Mouse (Mus musculus) lung, postnatal 25 days (tissue): Measurements from ENCODE around the gene Elob.

Experiments used
- DNase-seq: peaks from one replicate; pipeline ENCODE4 v3.0.0; 2022; ENCODE audit warnings: low spot score

Gene Elob

GRCm38 (mm10) chr17:23823614-23824013, 5.3 kb downstream of the Elob start:
- no peak for DNase-seq

GRCm38 (mm10) chr17:23823018-23823417, 5.9 kb downstream of the Elob start:
- no peak for DNase-seq

DNA sequence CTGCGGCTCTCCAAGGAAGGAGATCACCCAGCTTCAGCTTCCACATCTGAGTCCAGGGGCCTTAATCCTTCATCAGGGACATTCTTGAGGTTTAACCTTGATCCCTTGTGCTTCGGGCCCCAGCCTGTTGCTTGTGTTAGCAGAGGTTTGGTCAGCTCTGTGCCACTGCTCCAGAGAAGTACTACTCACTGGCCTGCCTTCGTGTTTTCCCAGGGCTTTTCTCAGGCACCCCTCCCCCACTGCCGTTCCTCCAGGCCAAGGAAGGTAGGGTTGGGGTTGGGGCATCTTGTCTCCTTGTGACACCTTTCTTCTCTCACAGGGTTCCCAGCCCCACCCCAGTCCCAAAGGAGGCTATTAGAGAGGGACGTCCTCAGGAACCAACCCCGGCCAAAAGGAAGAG, 6.8 kb downstream of the Elob start:
- DNase-seq = no peak

- DNase-seq = no peak
Measured at GRCm38 (mm10) chr17:23820731-23821130, 8.2 kb downstream of the Elob start.

DNA sequence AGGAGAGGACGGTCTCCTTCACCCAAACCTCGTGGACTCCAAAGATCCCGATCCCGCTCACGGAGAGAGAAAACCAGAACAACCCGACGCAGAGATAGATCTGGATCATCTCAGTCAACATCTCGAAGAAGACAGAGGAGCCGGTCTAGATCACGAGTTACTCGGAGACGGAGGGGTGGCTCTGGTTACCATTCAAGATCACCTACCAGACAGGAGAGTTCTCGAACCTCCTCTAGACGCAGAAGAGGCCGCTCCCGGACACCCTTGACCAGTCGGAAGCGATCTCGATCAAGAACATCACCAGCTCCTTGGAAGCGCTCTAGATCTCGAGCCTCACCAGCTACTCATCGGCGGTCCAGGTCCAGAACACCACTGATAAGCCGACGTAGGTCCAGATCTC, 9.7 kb downstream of the Elob start:
- no peak for DNase-seq

DNA sequence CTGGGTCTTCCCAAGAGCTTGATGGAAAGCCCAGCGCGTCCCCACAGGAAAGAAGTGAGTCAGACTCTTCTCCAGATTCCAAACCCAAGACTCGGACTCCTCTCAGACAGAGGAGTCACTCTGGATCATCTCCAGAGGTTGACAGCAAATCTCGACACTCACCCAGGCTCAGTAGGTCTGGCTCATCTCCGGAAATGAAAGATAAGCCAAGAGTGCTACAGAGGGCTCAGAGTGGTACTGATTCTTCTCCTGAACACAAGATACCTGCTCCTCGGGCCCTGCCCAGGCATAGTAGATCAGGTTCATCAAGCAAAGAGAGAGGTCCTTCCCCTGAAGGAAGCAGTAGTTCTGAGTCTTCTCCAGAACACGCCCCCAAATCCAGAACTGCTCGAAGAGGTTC, 10.4 kb downstream of the Elob start:
- DNase-seq = no peak

GRCm38 (mm10) chr17:23815641-23816040, 13.3 kb downstream of the Elob start:
- DNase-seq = no peak

GRCm38 (mm10) chr17:23807918-23808317, 21.0 kb downstream of the Elob start:
- DNase-seq = no peak

- DNase-seq = peak; percentile 36
Measured at GRCm38 (mm10) chr17:23806867-23807266, 22.1 kb downstream of the Elob start.

DNA sequence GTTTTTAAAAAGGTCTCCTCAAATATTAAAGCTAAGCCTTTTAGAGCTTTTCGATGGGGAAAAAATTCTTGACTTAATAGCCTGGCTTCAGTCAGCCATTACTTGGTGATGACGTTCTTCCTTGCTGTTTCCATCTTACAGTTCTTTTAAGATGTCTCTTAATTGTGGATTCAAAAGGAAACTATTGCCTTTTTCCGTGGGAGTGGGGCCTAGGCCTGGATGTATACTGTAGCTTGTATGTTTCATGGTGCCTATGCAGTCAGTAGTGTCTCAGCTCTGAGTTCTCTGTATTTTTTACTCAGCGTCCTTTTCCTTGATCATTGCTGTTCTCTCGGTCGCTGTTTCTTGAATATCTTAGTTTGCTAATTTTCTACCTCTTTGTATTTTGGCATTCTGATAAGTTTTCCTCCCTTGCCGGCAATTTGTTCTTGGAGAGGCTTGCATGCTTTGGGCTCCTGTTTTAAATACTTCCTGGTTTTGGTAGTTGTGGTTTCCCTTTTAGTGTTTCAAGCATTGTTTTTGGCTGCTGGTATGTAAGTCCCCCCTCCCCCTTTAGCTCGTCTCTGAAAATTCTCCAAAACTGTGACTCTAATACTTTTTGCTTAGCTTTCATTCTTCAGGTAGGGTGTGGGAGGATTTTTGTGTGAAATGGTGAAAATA, 24.4 kb downstream of the Elob start:
- DNase-seq = no peak

GRCm38 (mm10) chr17:23803366-23804041, 25.4 kb downstream of the Elob start:
- peak; percentile 74 for DNase-seq

DNA sequence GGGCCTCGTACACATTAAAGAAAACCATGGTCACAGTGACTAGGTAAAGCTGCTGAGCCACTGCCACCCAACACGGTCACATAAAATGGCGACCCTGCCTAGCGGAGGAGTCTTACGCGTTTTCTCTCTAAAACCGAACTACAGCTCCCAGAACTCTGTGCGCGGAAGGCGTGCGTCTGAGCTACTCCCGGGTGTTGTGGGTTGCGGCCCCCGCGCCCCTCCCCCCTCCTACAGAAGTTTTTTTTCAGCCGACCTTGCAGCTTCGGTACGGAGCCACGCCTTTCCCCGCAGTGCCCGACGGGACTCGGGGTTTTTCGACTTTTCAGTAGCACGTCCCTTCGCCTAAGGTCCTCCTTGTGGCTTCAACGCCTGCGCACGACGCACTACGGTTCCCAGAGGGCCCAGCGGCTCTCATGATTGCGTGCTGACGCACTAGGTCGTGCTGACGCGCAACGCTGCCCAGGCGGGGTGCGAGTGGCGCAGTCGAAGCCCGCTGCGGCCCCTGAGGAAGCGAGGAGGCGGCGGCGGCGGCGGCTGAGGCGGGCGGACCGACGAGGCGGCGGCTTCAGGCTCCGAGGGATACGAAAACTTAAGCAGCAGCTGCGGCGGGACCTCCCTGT, 26.1 kb downstream of the Elob start:
- peak; percentile 99 for DNase-seq

DNA sequence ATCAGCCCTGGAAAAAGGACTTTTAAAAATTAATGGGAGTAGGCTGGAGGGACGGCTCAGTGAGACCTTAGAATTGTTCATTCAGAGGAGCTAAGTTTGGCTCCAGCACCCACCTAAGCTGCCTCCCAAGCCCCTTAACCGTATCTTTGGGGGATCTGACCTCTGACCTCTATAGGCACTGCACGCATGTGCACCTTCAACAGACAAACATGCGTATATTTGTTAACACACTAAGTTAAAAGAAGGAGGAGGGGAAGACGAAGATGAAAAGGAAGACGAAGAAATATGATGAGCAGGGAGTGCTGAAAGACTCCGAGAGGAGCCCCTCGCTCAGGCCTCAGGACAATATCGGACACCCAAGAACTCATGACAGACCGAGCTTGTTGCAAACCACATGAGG, 27.3 kb downstream of the Elob start:
- no peak for DNase-seq

- DNase-seq = no peak
Measured at GRCm38 (mm10) chr17:23797316-23797715, 31.6 kb downstream of the Elob start.

- DNase-seq = no peak
Measured at GRCm38 (mm10) chr17:23795323-23795722, 33.6 kb downstream of the Elob start.

DNA sequence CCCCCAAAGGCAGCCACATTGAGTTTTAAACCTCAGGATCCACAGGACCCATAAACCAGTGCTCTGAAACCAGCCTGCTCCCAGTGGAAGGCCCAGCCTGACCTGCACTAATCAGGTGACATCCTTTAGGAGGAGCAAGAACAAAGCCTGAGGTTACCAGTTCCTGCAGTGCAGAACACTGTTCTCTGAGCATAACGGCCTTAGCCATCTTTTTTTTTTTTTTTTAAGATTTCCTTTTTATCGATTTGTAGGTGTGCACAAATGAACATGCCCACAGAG, 37.9 kb downstream of the Elob start:
- DNase-seq = no peak

DNA sequence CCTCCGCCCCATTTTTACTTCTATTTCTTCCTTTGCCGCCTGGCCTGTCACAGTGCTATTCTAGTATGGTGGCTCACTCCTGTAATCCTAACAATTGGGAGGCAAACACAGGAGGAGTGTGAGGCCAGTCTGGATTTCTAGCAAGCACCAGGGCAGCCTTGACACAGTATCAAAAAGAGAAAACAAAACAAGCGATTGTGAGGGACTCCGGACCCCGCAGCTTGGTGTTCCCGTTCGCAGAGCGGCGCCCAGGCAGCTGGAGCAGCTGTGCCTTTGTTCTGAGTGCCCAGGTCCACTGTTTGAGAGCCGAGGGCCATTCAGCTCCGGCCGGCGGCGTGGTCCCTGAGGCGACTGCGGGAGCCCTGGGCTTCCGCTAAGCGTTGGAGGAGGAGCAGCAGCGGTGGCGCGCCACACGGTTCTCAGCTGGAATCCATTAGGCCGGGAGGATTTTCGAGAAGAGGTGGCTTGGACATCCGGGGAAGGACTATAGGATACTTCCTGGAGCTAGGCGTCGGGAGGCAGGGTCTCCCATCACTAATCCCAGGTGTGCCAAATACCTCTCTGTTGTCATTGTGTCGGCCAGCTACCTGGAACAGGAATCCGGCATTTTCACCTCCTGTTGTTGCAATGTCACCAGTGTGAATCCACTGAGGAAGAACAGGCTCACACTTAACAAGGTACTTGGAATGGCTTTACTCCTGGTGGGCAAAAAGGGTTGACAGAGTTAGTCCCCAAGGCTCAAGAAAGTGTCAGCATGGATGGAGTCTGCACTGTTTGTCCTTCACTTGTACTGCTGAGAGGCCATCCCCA, 38.5 kb downstream of the Elob start, which contains the start of gene Srrm2:
TSS of gene Srrm2 (plus strand) at position 264 of the 810 bp plus-strand sequence.
- peak; percentile 40 for DNase-seq

DNA sequence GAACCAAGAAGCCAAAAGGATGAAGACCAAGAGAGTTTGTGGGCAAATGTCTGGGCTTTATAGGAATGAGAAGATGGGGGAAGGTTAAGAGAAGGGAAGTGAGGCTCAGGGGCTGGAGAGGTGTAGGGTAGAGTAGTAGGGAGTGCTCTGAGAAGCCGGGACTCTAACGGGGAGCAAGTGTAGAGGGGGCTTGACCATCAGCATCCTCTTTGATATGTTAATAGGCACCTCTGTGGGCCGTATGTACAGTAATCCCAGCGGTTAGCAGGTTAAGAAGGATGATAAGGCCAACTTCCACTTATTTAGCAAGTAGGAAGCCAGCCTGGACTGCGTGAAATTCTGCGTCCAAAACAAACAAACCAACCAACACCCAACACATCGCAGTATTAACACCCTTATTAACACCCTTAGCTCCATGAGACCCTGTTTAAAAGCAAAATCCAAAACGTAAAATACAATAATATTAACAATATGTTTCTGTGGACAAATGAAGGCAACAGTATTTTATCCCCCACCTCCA, 39.1 kb downstream of the Elob start:
- no peak for DNase-seq

- no peak for DNase-seq
Measured at GRCm38 (mm10) chr17:23788973-23789372, 40.0 kb downstream of the Elob start.

DNA sequence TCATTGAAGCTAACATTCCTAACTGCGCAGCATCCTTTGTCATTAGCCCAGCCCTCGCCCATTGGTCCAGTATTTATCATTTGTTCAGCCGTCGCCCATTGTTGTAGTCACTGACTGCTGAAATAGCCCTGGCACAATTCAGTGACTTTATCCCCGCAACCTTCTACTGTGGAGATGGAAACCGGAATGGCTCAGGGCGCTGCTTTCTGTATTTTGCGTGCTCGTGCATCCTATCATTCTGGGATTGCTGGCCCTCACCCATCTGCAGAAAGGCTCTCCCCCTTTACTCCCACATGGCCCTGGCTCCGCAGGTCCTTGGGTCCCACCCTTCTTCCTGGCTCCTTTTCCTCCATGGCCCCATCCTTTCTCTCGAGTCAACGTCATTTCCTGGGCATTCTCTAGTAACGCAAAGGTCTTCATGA, 42.4 kb downstream of the Elob start:
- no peak for DNase-seq

DNA sequence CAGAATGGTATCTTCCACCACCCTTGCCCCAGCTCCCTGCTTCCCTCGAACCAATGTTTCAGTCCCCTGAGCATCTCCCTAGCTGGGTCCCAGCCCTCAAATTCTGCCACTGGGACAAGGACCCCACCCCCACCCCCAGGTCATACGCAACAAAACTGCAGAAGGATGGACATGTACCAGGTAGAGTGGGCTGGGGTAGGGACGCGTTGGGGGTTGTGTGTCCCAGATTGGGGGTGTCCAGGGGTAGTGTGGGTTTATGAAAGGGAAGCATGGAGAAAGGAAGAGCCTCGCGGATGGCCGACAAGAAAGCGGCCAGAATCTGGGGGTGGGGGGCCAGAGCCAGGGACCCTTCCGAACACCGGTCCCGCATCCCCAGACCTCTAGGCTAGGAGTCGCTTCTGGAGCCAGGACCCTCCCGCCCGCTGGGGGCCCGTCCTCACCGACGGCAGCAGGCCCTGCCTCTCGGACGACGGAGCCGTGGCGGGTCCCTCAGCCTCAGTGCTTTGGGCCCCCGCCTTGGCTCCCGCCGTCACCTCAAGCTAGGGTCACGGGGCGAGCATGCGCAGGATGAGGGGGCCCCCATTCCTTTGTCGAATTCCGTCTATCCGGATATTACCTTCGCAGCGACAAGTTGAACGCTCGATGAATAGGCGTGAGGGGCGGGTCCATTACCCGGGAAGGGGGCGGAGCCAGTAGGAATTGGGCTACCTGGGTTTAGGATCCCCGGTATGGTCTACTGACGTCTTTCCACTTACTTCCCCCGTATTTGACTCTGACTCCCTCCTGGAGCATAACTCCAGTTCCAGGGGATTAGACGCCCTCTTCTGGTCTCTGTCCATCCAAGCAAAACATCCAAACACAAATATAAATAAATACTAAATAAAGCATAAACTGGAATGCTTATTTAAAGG, 43.1 kb downstream of the Elob start, which contains the start of gene Flywch2:
TSS of gene Flywch2 (minus strand) at position 521 of the 911 bp plus-strand sequence.
- DNase-seq = peak; percentile 85
